Mouse (Mus musculus): ENCODE measurements around the gene Esp1. TPM values are rescaled to one million over a fixed set of nuclear protein-coding genes. Genes with fewer than 3 reads are reported as not detected.
"Not testable (repeated sequence)": the region's sequence is repeated elsewhere in the genome, so short reads cannot be mapped to it uniquely, and the experiment has no call there.

Gene Esp1
- total RNA-seq (2021): not detected
- long read RNA-seq, experiment 1: 0 reads
- long read RNA-seq, experiment 2: 0 reads

- no peak for DNase-seq (ENCODE audit: low spot score)
Observed at GRCm38 (mm10) chr17:40726820-40727219, at the start of gene Esp1. Gene Esp1 (plus strand): TSS chr17:40727120.

- no peak for DNase-seq (ENCODE audit: low spot score)
Observed at GRCm38 (mm10) chr17:40716273-40716672, 10.6 kb upstream of the Esp1 start.

GRCm38 (mm10) chr17:40717055-40717454 lies 9.9 kb upstream of the Esp1 start:
- not testable (repeated sequence) for DNase-seq (ENCODE audit: low spot score)

- no peak for DNase-seq (ENCODE audit: low spot score)
Observed at GRCm38 (mm10) chr17:40731296-40731695, 4.4 kb downstream of the Esp1 start.

- no peak for DNase-seq (ENCODE audit: low spot score)
Observed at GRCm38 (mm10) chr17:40731724-40732123, 4.8 kb downstream of the Esp1 start.

- no peak for DNase-seq (ENCODE audit: low spot score)
Observed at GRCm38 (mm10) chr17:40763662-40764061, 36.7 kb downstream of the Esp1 start.

GRCm38 (mm10) chr17:40767120-40767519 lies 40.2 kb downstream of the Esp1 start:
- no peak for DNase-seq (ENCODE audit: low spot score)

Other genes with a start within 250 kb of the Esp1 start
- not detected for gene Esp8, start 207.1 kb upstream of the Esp1 start, total RNA-seq (2021)
- not detected for gene Esp6, start 165.6 kb upstream of the Esp1 start, total RNA-seq (2021)
- not detected for gene Esp4, start 128.5 kb upstream of the Esp1 start, total RNA-seq (2021)
- gene Esp3, start 95.0 kb upstream of the Esp1 start, total RNA-seq (2021): not detected
- gene Crisp2, start 79.9 kb downstream of the Esp1 start, total RNA-seq (2021): not detected
- gene Rhag, start 84.0 kb downstream of the Esp1 start, total RNA-seq (2021): not detected
- under 1 TPM; 0.21 TPM for gene 9130008F23Rik, start 153.4 kb downstream of the Esp1 start, total RNA-seq (2021)
- not detected for gene Glyatl3, start 187.2 kb downstream of the Esp1 start, total RNA-seq (2021)
- 10 to 100 TPM; 67.0 to 84.2 TPM for gene Mut, start 207.6 kb downstream of the Esp1 start, total RNA-seq (2021)
- 1 to 10 TPM; 3.6 TPM for gene Cenpq, start 207.9 kb downstream of the Esp1 start, total RNA-seq (2021)

All from gastrocnemius, adult 18-20 months (tissue).